Mouse (Mus musculus): ENCODE results near the gene Olfr370. TPM values are rescaled to one million over a fixed set of nuclear protein-coding genes. Genes with fewer than 3 reads are reported as not detected.

Olfr370 gene
- total RNA-seq, 2 experiments from 2014 or later: not detected

Other genes starting within 250 kb of the Olfr370 start
- gene Ucp1, start 245.4 kb upstream of the Olfr370 start, total RNA-seq (2021): under 1 TPM in 1 of 2 experiments, not detected in 1; 0.21 TPM
- 10 to 100 TPM; 12.9 to 16.0 TPM for gene Elmod2, start 203.3 kb upstream of the Olfr370 start, total RNA-seq (2021)
- gene Mgat4d, start 187.3 kb upstream of the Olfr370 start, total RNA-seq (2021): not detected
- 10 to 100 TPM; 10.5 to 10.9 TPM for gene Clgn, start 145.9 kb upstream of the Olfr370 start, total RNA-seq (2021)
- gene Scoc, start 77.4 kb upstream of the Olfr370 start, total RNA-seq (2021): 100 to 1,000 TPM; 233 TPM
- 100 to 1,000 TPM; 152 to 158 TPM for gene Ndufb7, start 30.9 kb downstream of the Olfr370 start, total RNA-seq (2021)
- 100 to 1,000 TPM; 521 to 544 TPM for gene Tecr, start 72.2 kb downstream of the Olfr370 start, total RNA-seq (2021)
- gene Dnajb1, start 72.4 kb downstream of the Olfr370 start, total RNA-seq (2021): 10 to 100 TPM; 31.8 to 33.7 TPM
- gene Gipc1, start 116.9 kb downstream of the Olfr370 start, total RNA-seq (2021): 10 to 100 TPM; 77.9 to 78.5 TPM
- 1 to 10 TPM; 1.3 to 1.9 TPM for gene Ptger1, start 130.9 kb downstream of the Olfr370 start, total RNA-seq (2021)
- gene Pkn1, start 163.4 kb downstream of the Olfr370 start, total RNA-seq (2021): 10 to 100 TPM; 53.6 TPM
- gene Ddx39, start 179.4 kb downstream of the Olfr370 start, total RNA-seq (2021): 10 to 100 TPM; 17.9 to 19.2 TPM
- 10 to 100 TPM; 11.9 to 12.6 TPM for gene Adgre5, start 205.5 kb downstream of the Olfr370 start, total RNA-seq (2021)

All from layer of hippocampus, postnatal 14 days (tissue).